Mouse (Mus musculus): ENCODE results near the gene Ubl3. TPM values are rescaled to one million over a fixed set of nuclear protein-coding genes. Genes with fewer than 3 reads are reported as not detected.

Ubl3 gene
- total and polyA plus RNA-seq, 2 experiments from 2014 or later: 79.1 to 128 TPM

DNA sequence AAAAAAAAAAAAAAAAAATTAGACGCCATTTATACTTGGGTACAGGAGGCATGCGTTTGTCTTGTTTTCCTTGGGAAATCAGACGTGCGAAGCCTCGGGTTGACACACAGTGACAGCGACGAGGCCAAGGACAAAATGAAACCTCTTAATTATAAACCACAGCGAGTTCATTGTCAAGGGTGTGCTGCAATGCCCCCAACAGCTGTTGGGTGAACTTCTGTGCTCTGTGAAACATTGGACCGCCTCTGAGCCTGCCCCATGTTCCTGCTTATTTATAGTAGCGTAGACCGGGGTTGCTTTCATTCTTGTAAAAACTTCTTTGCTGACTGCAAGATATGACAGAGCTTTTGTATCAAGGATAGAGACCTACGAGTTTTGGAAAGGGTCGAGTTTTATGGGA is 16.9 kb upstream of the Ubl3 start:
- no peaks in the 10 kb centered on the region for H3K36me3 ChIP-seq (ENCODE audit: insufficient read depth, low read length)
- no peaks in the 10 kb centered on the region for H3K27me3 ChIP-seq (ENCODE audit: insufficient read depth, low read length)
- WGBS: 82% methylated on average over 13 of the region's 13 CpGs
- H3K27ac ChIP-seq (ENCODE audit: low read depth, low read length): no peak overlapping the region
- H3K4me1 ChIP-seq (ENCODE audit: insufficient read depth, low read length): no peaks in the 10 kb centered on the region; the same call in 1 of the 2 replicates
- no peak overlapping the region for H3K9ac ChIP-seq (replicated peaks; ENCODE audit: low read length, poor library complexity, severe bottlenecking)
- no peak for ATAC-seq (ENCODE audit: low FRiP score)
- H3K4me3 ChIP-seq (ENCODE audit: low read depth, low read length): no peak overlapping the region
- no peak overlapping the region for H3K4me2 ChIP-seq (ENCODE audit: low read depth, low read length, poor library complexity, severe bottlenecking)
- no peak for TF ChIP-seq CTCF (IDR thresholded peaks at IDR 0.05)
- DNase-seq (ENCODE audit: low spot score): no peak
- H3K9me3 ChIP-seq (ENCODE audit: low read length): no peaks in the 10 kb centered on the region

DNA sequence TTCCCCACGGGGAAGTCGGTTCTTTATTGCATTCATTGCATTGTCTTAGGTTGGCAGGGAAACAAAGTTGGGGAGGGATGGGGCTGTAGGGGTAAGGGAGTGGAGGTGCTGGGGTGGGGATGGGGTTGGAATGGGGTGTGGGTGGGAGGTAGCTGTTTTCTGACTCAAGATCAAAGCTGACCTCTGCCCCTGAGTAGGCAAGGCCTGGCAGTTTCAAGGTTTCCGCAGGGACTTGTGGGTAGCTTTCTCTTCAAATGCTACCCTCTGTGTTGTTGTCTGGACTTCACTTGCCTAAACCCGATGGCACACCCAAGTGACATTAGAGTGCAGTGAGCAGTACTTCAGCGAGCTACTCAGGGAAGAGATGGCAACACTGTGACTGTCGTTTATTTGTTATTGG is 13.0 kb upstream of the Ubl3 start:
- DNase-seq (ENCODE audit: low spot score) (no peak), ATAC-seq (ENCODE audit: low FRiP score) (no peak)
- WGBS: 40% methylated on average over 6 of the region's 6 CpGs
- no peaks in the 10 kb centered on the region for H3K4me1 ChIP-seq (ENCODE audit: insufficient read depth, low read length)
- H3K4me3 ChIP-seq (ENCODE audit: low read depth, low read length): no peak overlapping the region
- H3K9ac ChIP-seq (replicated peaks; ENCODE audit: low read length, poor library complexity, severe bottlenecking): no peak overlapping the region
- no peak overlapping the region for H3K4me2 ChIP-seq (ENCODE audit: low read depth, low read length, poor library complexity, severe bottlenecking)
- no peaks in the 10 kb centered on the region for H3K36me3 ChIP-seq (ENCODE audit: insufficient read depth, low read length)
- H3K27ac ChIP-seq (ENCODE audit: low read depth, low read length): no peak overlapping the region
- no peaks in the 10 kb centered on the region for H3K27me3 ChIP-seq (ENCODE audit: insufficient read depth, low read length)
- no peak for TF ChIP-seq CTCF (IDR thresholded peaks at IDR 0.05)
- H3K9me3 ChIP-seq (ENCODE audit: low read length): no peaks in the 10 kb centered on the region

DNA sequence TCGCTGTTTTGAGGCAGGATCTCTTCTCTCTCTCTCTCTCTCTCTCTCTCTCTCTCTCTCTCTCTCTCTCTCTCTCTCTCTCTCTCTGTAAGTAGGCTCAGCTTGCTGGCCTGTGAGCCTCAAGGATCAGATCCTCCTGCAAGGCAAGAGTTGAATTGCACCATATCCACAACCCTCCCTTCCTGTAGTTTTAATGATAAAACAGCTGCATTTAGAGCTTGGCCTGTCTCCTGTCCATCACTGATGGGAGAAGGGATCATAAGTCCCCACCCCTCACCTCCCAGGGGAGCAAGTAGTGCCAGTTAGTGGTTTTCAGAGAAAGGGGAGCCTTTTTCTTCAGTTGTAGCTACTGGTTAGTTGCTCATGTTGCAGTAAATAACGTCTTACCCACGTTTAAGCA is 11.5 kb upstream of the Ubl3 start:
- H3K36me3 ChIP-seq (ENCODE audit: insufficient read depth, low read length): no peaks in the 10 kb centered on the region

DNA sequence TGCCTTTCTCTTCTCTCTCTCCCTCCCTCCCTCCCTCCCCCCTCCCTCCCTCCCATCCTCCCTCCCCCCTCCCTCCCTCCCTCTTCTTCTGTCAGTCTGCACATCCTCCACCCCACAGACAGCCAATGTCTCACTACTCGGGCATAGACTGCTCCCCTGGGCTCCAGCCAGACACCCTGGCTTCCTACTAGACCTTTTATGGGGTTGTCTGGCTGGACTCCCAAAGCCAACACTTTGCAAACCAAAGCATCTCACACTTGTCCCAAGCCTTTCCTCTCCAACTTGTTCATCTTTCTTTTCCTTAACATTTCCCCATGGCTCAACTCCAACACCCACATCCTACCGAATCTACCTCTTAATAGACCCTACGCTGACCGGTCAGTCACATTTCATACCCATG is 10.7 kb upstream of the Ubl3 start:
- Histone ChIP-seq H3K9ac (replicated peaks; ENCODE audit: low read length, poor library complexity, severe bottlenecking) (no peak overlapping the region), H3K36me3 (ENCODE audit: insufficient read depth, low read length) (no peaks in the 10 kb centered on the region), H3K27ac (ENCODE audit: low read depth, low read length) (no peak overlapping the region), H3K4me3 (ENCODE audit: low read depth, low read length) (no peak overlapping the region), H3K4me2 (ENCODE audit: low read depth, low read length, poor library complexity, severe bottlenecking) (no peak overlapping the region), H3K9me3 (ENCODE audit: low read length) (no peaks in the 10 kb centered on the region), H3K27me3 (ENCODE audit: insufficient read depth, low read length) (no peaks in the 10 kb centered on the region), H3K4me1 (ENCODE audit: insufficient read depth, low read length) (no peaks in the 10 kb centered on the region)
- ATAC-seq (ENCODE audit: low FRiP score) (no peak), DNase-seq (ENCODE audit: low spot score) (peak; percentile 37)
- WGBS: 85% methylated on average over 3 of the region's 4 CpGs
- TF ChIP-seq CTCF (IDR thresholded peaks at IDR 0.05): no peak

More for the DNA sequence above, 11.5 kb upstream of the Ubl3 start:
- DNase-seq (ENCODE audit: low spot score): no peak
- Histone ChIP-seq H3K9ac (replicated peaks; ENCODE audit: low read length, poor library complexity, severe bottlenecking) (no peak overlapping the region), H3K4me3 (ENCODE audit: low read depth, low read length) (no peak overlapping the region), H3K4me1 (ENCODE audit: insufficient read depth, low read length) (no peaks in the 10 kb centered on the region), H3K27ac (ENCODE audit: low read depth, low read length) (no peak overlapping the region), H3K27me3 (ENCODE audit: insufficient read depth, low read length) (no peaks in the 10 kb centered on the region), H3K4me2 (ENCODE audit: low read depth, low read length, poor library complexity, severe bottlenecking) (no peak overlapping the region), H3K9me3 (ENCODE audit: low read length) (no peaks in the 10 kb centered on the region)
- no peak for ATAC-seq (ENCODE audit: low FRiP score)
- no peak for TF ChIP-seq CTCF (IDR thresholded peaks at IDR 0.05)
- WGBS: 91% methylated on average over 3 of the region's 3 CpGs

DNA sequence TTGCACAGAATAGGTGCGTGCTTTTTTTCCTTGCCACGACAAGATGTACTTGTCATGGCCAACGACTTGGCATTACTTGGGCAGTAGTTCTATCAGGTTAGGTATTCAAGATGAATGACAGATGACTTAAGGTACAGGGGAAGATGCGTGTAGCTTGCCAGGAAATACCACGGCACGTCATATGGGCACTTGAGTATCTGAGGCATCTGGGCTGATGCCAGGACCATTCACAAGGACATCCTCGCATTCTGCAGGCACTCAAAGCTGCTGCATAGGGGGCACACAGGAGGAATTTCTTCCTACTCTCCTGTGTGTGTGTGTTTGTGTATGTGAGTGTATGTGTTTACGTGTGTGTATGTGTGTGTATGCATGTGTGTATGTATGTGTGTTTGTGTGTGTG is 9.6 kb upstream of the Ubl3 start:
- WGBS: 84% methylated on average over 8 of the region's 8 CpGs
- DNase-seq (ENCODE audit: low spot score) (no peak), ATAC-seq (ENCODE audit: low FRiP score) (no peak)
- H3K27ac ChIP-seq (ENCODE audit: low read depth, low read length): no peak overlapping the region
- H3K36me3 ChIP-seq (ENCODE audit: insufficient read depth, low read length): no peaks in the 10 kb centered on the region
- no peaks in the 10 kb centered on the region for H3K4me1 ChIP-seq (ENCODE audit: insufficient read depth, low read length)
- no peak overlapping the region for H3K9ac ChIP-seq (replicated peaks; ENCODE audit: low read length, poor library complexity, severe bottlenecking)
- no peak overlapping the region for H3K4me2 ChIP-seq (ENCODE audit: low read depth, low read length, poor library complexity, severe bottlenecking)
- H3K4me3 ChIP-seq (ENCODE audit: low read depth, low read length): no peak overlapping the region
- H3K27me3 ChIP-seq (ENCODE audit: insufficient read depth, low read length): no peaks in the 10 kb centered on the region
- no peaks in the 10 kb centered on the region for H3K9me3 ChIP-seq (ENCODE audit: low read length)
- TF ChIP-seq CTCF (IDR thresholded peaks at IDR 0.05): no peak

DNA sequence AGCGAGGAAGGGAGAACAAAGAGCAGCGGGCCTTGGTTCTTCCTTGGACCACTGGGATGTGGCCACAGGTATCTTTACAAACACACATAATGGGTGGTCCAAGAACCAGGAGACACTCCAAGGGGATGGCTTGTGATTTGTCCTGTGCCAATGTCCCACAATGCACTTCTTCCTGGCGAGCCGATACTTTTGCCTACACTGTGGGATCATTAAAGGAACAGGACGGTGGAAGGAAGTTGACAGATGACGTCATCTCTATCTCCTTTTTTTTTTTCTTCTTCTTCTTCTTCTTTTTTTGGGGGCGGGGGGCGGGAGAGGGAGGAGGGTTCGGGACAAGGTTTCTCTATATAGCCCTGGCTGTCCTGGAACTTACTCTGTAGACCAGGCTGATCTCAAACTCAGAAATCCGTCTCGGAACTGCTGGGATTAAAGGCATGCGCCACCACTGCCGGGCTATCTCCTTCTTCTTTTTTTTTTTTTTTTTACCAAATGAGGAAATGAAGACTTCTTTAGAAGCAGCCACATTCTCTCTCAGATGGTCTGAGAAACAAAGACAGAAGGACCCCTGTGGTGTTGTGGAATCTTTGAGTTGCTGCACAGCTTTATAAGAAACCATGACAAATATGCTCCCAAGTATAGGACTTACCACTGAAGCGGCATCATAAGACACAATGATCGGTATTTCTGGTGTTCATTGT is 6.8 kb upstream of the Ubl3 start:
- H3K4me1 ChIP-seq (ENCODE audit: insufficient read depth, low read length): no peaks in the 10 kb centered on the region
- WGBS: 53% methylated on average over 14 of the region's 15 CpGs

More for the DNA sequence above, 6.8 kb upstream of the Ubl3 start:
- no peaks in the 10 kb centered on the region for H3K27me3 ChIP-seq (ENCODE audit: insufficient read depth, low read length)
- H3K27ac ChIP-seq (ENCODE audit: low read depth, low read length): no peak overlapping the region
- no peak overlapping the region for H3K4me2 ChIP-seq (ENCODE audit: low read depth, low read length, poor library complexity, severe bottlenecking)
- H3K36me3 ChIP-seq (ENCODE audit: insufficient read depth, low read length): no peaks in the 10 kb centered on the region
- DNase-seq (ENCODE audit: low spot score): no peak
- no peaks in the 10 kb centered on the region for H3K9me3 ChIP-seq (ENCODE audit: low read length)
- no peak overlapping the region for H3K9ac ChIP-seq (replicated peaks; ENCODE audit: low read length, poor library complexity, severe bottlenecking)
- no peak overlapping the region for H3K4me3 ChIP-seq (ENCODE audit: low read depth, low read length)
- no peak for TF ChIP-seq CTCF (IDR thresholded peaks at IDR 0.05)
- no peak for ATAC-seq (ENCODE audit: low FRiP score)
